ENCODE assay signal across 26 mouse cellular contexts in genomic region chr6:143076461-143076860, GRCm38 (mm10).
"Had no signal": no experiment of that assay in that cellular context is flagged by ENCODE, and none has a peak within 500 bp of the region (broad histone marks: within the 10 kb centered on the region; RNA-seq: fewer than 3 reads in every experiment).

No protein-coding gene starts in this region.

- H3K4me2 ChIP-seq: heart, embryonic 11.5 days; heart, embryonic 13.5 days; heart, embryonic 15.5 days; hindbrain, embryonic 13.5 days; hindbrain, embryonic 15.5 days; intestine, embryonic 15.5 days; limb, embryonic 13.5 days; limb, embryonic 15.5 days; liver, embryonic 12.5 days had no signal

- H3K9me3 ChIP-seq: heart, embryonic 13.5 days; heart, embryonic 15.5 days; hindbrain, embryonic 10.5 days; hindbrain, embryonic 13.5 days; hindbrain, embryonic 15.5 days; intestine, embryonic 15.5 days; limb, embryonic 13.5 days; limb, embryonic 15.5 days; liver, embryonic 12.5 days had no signal

- ATAC-seq: hindbrain, postnatal 0 days; intestine, embryonic 15.5 days; intestine, postnatal 0 days; liver, embryonic 12.5 days had no signal

- DNase-seq: gastrocnemius, adult 2 months; gastrocnemius, postnatal 10 days; gastrocnemius, postnatal 25 days; heart, adult 2 months; heart, postnatal 14 days; heart, postnatal 36 days; kidney, adult 18-20 months; kidney, adult 8-10 months; kidney, postnatal 10 days; kidney, postnatal 25 days; kidney, postnatal 4 days; left cerebral cortex, postnatal 4 days had no signal

- H3K4me1 ChIP-seq: hindbrain, embryonic 10.5 days; hindbrain, embryonic 13.5 days; hindbrain, embryonic 15.5 days; intestine, embryonic 15.5 days; limb, embryonic 13.5 days; limb, embryonic 15.5 days had no signal

- H3K27me3 ChIP-seq: heart, embryonic 13.5 days; heart, embryonic 15.5 days; hindbrain, embryonic 13.5 days; hindbrain, embryonic 15.5 days; intestine, embryonic 15.5 days; limb, embryonic 13.5 days; limb, embryonic 15.5 days; liver, embryonic 12.5 days had no signal

- H3K9ac ChIP-seq: heart, embryonic 13.5 days; heart, embryonic 15.5 days; hindbrain, embryonic 13.5 days; hindbrain, embryonic 15.5 days; intestine, embryonic 15.5 days; limb, embryonic 13.5 days; limb, embryonic 15.5 days; liver, embryonic 12.5 days; liver, embryonic 14.5 days had no signal

- H3K4me3 ChIP-seq: gastrocnemius, adult 2 months; heart, adult 2 months; heart, embryonic 13.5 days; heart, embryonic 15.5 days; hindbrain, embryonic 10.5 days; hindbrain, embryonic 13.5 days; hindbrain, embryonic 15.5 days; intestine, embryonic 15.5 days; layer of hippocampus, adult 2 months; limb, embryonic 13.5 days; limb, embryonic 15.5 days; liver, embryonic 12.5 days had no signal

- H3K27ac ChIP-seq: gastrocnemius, adult 2 months; heart, adult 2 months; heart, embryonic 13.5 days; heart, embryonic 15.5 days; hindbrain, embryonic 10.5 days; hindbrain, embryonic 13.5 days; hindbrain, embryonic 15.5 days; hindbrain, postnatal 0 days; intestine, embryonic 15.5 days; layer of hippocampus, adult 2 months; limb, embryonic 13.5 days; limb, embryonic 15.5 days; liver, embryonic 12.5 days; liver, embryonic 14.5 days had no signal
